Mouse (Mus musculus) small intestine, adult 2 months (tissue): ENCODE measurements at regions not wholly inside any gene's neighbourhood (a gene's known extent, or its start where the extent isn't known, plus 50 kb on each side); places are given as distances from the start of the nearest gene placed in this dataset.

ENCODE experiments used
- H3K27ac ChIP-seq: fragments of 200-500 bp; 2 replicates; pipeline ENCODE4 v1.5.1; 2012; ENCODE audit warnings: low read depth, low read length, control low read depth, inconsistent platforms; ENCODE audit not compliant: insufficient read depth
- H3K27me3 ChIP-seq: fragments of 200-500 bp; 2 replicates; pipeline ENCODE4 v1.6.1; 2012; ENCODE audit warnings: mild to moderate bottlenecking, moderate library complexity, low read length, inconsistent platforms; ENCODE audit not compliant: control insufficient read depth, insufficient read depth
- H3K36me3 ChIP-seq: fragments of 200-500 bp; 2 replicates; pipeline ENCODE4 v1.6.1; 2012; ENCODE audit warnings: mild to moderate bottlenecking, low read length, control low read depth, inconsistent platforms; ENCODE audit not compliant: control insufficient read depth, insufficient read depth
- H3K4me1 ChIP-seq: fragments of 200-500 bp; 2 replicates; pipeline ENCODE4 v1.6.1; 2012; ENCODE audit warnings: low read length, inconsistent platforms, mixed read lengths; ENCODE audit not compliant: control insufficient read depth, insufficient read depth, insufficient read length
- H3K4me3 ChIP-seq: fragments of 200-500 bp; 2 replicates; pipeline ENCODE4 v1.5.1; 2012; ENCODE audit warnings: low read depth, mild to moderate bottlenecking, control low read depth, inconsistent platforms, low read length, moderate library complexity
- CTCF ChIP-seq: fragments of 200-500 bp; IDR thresholded peaks from 2 replicates; pipeline ENCODE4 v1.5.1; 2012; ENCODE audit warnings: low read depth, mild to moderate bottlenecking, control low read depth, inconsistent platforms, low read length, moderate library complexity, mixed read lengths; ENCODE audit not compliant: insufficient replicate concordance, insufficient read length; ENCODE audit errors: extremely low read depth
- POLR2A ChIP-seq: fragments of 200-500 bp; IDR thresholded peaks from 2 replicates; pipeline ENCODE4 v1.6.1; 2012; ENCODE audit warnings: low read depth, mild to moderate bottlenecking, control low read depth, inconsistent platforms, low read length, moderate library complexity
- WGBS: fragments of 180-500 bp; shearing (Covaris S2); methylation state at CpG from one replicate; pipeline ENCODE4 v1.1.7; 2018; 5-methylcytosine and 5-hydroxymethylcytosine counted together

- TF ChIP-seq POLR2A (no peak), CTCF (no peak)
- Histone ChIP-seq H3K36me3 (no peaks in the 10 kb centered on the region), H3K4me1 (no peaks in the 10 kb centered on the region), H3K27ac (no peak overlapping the region), H3K27me3 (no peaks in the 10 kb centered on the region), H3K4me3 (no peak overlapping the region)
- WGBS: 71% methylated on average over 4 of the region's 4 CpGs
Observed at GRCm38 (mm10) chr10:44854109-44854508, 212.9 kb upstream of the Prep start.

- peaks cover 6% of the 10 kb centered on the region; the same call in 1 of the 2 replicates for H3K4me1 ChIP-seq
- H3K4me3 ChIP-seq: no peak overlapping the region
- H3K27ac ChIP-seq: no peak overlapping the region
- no peaks in the 10 kb centered on the region for H3K27me3 ChIP-seq
- no peaks in the 10 kb centered on the region for H3K36me3 ChIP-seq
- no peak for TF ChIP-seq POLR2A
- TF ChIP-seq CTCF: no peak
- 90% methylated on average over 4 of the region's 4 CpGs for WGBS
Observed at GRCm38 (mm10) chr10:44849016-44849415, 218.0 kb upstream of the Prep start.

- no peak overlapping the region for H3K4me3 ChIP-seq
- no peaks in the 10 kb centered on the region for H3K36me3 ChIP-seq
- WGBS: 28% methylated on average over 3 of the region's 3 CpGs
- TF ChIP-seq POLR2A (no peak), CTCF (no peak)
- peaks cover 6% of the 10 kb centered on the region; the same call in 1 of the 2 replicates for H3K4me1 ChIP-seq
- H3K27ac ChIP-seq: no peak overlapping the region
- no peaks in the 10 kb centered on the region for H3K27me3 ChIP-seq
Observed at GRCm38 (mm10) chr10:44846765-44847164, 220.2 kb upstream of the Prep start.

- Histone ChIP-seq H3K36me3 (no peaks in the 10 kb centered on the region), H3K27ac (peak overlapping the region; percentile 22; the same call in 1 of the 2 replicates), H3K27me3 (no peaks in the 10 kb centered on the region), H3K4me3 (no peak overlapping the region), H3K4me1 (peaks cover 6% of the 10 kb centered on the region; the same call in 1 of the 2 replicates)
- TF ChIP-seq POLR2A (no peak), CTCF (no peak)
- 24% methylated on average over 2 of the region's 2 CpGs for WGBS
Observed at GRCm38 (mm10) chr10:44846149-44846548, 220.9 kb upstream of the Prep start.

GRCm38 (mm10) chr10:44840449-44840848 is 226.6 kb upstream of the Prep start:
- no peaks in the 10 kb centered on the region for H3K36me3 ChIP-seq
- WGBS: 49% methylated on average over 2 of the region's 2 CpGs
- no peaks in the 10 kb centered on the region for H3K4me1 ChIP-seq
- H3K27ac ChIP-seq: no peak overlapping the region
- TF ChIP-seq CTCF (no peak), POLR2A (no peak)
- no peak overlapping the region for H3K4me3 ChIP-seq
- no peaks in the 10 kb centered on the region for H3K27me3 ChIP-seq

GRCm38 (mm10) chr10:44832455-44832854 is 234.5 kb upstream of the Prep start:
- Histone ChIP-seq H3K27me3 (no peaks in the 10 kb centered on the region), H3K36me3 (no peaks in the 10 kb centered on the region), H3K4me3 (no peak overlapping the region), H3K27ac (no peak overlapping the region), H3K4me1 (no peaks in the 10 kb centered on the region)
- TF ChIP-seq POLR2A: no peak
- no peak for TF ChIP-seq CTCF
- 93% methylated on average over 1 of the region's 1 CpGs for WGBS

- Histone ChIP-seq H3K27me3 (no peaks in the 10 kb centered on the region), H3K4me1 (no peaks in the 10 kb centered on the region), H3K36me3 (no peaks in the 10 kb centered on the region), H3K27ac (no peak overlapping the region), H3K4me3 (no peak overlapping the region)
- 78% methylated on average over 3 of the region's 3 CpGs for WGBS
- TF ChIP-seq CTCF: no peak
- TF ChIP-seq POLR2A: no peak
Observed at GRCm38 (mm10) chr10:44826271-44826670, 240.7 kb upstream of the Prep start.

GRCm38 (mm10) chr10:44821666-44822065 is 245.3 kb upstream of the Prep start:
- TF ChIP-seq CTCF (no peak), POLR2A (no peak)

More at GRCm38 (mm10) chr10:44821666-44822065, 245.3 kb upstream of the Prep start:
- H3K27ac ChIP-seq: no peak overlapping the region
- no peaks in the 10 kb centered on the region for H3K4me1 ChIP-seq
- no peak overlapping the region for H3K4me3 ChIP-seq
- H3K36me3 ChIP-seq: no peaks in the 10 kb centered on the region
- no peaks in the 10 kb centered on the region for H3K27me3 ChIP-seq
- 80% methylated on average over 3 of the region's 3 CpGs for WGBS
